Mouse (Mus musculus) ES-Bruce4 (cell line): ENCODE measurements around the gene Tek. TPM values are rescaled to one million over a fixed set of nuclear protein-coding genes. Genes with fewer than 3 reads are reported as not detected.

Experiments used
- H3K27ac ChIP-seq: 2 replicates; pipeline ENCODE4 v1.5.1; 2012; ENCODE audit warnings: low read length, inconsistent platforms; ENCODE audit not compliant: insufficient read depth
- H3K27me3 ChIP-seq: 2 replicates; pipeline ENCODE4 v1.6.1; 2012; ENCODE audit warnings: mild to moderate bottlenecking, low read length, inconsistent platforms; ENCODE audit not compliant: control insufficient read depth, poor library complexity, insufficient read depth, severe bottlenecking
- H3K36me3 ChIP-seq: 2 replicates; pipeline ENCODE4 v1.6.1; 2012; ENCODE audit warnings: inconsistent platforms, mild to moderate bottlenecking, low read length, moderate library complexity; ENCODE audit not compliant: control insufficient read depth, poor library complexity, insufficient read depth, severe bottlenecking
- H3K4me1 ChIP-seq: one replicate; pipeline ENCODE4 v1.8.1; 2011; ENCODE audit warnings: low read length; ENCODE audit not compliant: control insufficient read depth, insufficient read depth
- H3K4me3 ChIP-seq: 2 replicates; pipeline ENCODE4 v1.5.1; 2011; ENCODE audit warnings: low read depth, mild to moderate bottlenecking, low read length
- H3K9ac ChIP-seq: 2 replicates; pipeline ENCODE4 v1.6.1; 2012; ENCODE audit warnings: low read depth, mild to moderate bottlenecking, inconsistent platforms; ENCODE audit not compliant: poor library complexity, severe bottlenecking
- H3K9me3 ChIP-seq: replicated peaks from 2 replicates; pipeline ENCODE4 v1.6.1; 2012; ENCODE audit warnings: mild to moderate bottlenecking, low read length, inconsistent platforms; ENCODE audit not compliant: control insufficient read depth, poor library complexity, insufficient read depth, severe bottlenecking
- CTCF ChIP-seq: IDR thresholded peaks from one replicate; pipeline ENCODE4 v1.8.1; 2011; ENCODE audit warnings: low read depth, low read length
- EP300 ChIP-seq: IDR thresholded peaks from 2 replicates; pipeline ENCODE4 v1.6.1; 2011; ENCODE audit warnings: low read depth, low read length; ENCODE audit not compliant: insufficient read depth
- POLR2A ChIP-seq: IDR thresholded peaks from one replicate; pipeline ENCODE4 v1.8.1; 2011; ENCODE audit warnings: low read length; ENCODE audit not compliant: insufficient read depth
- polyA plus RNA-seq: library from polyadenylated mRNA; stranded (reverse); fragments of >200 nt; gene quantifications from 2 replicates; pipeline ENCODE4 v1.2.4, GENCODE M21; 2011; ENCODE audit warnings: low read depth; ENCODE audit not compliant: missing spikeins, insufficient read depth, insufficient read length

Tek gene
- polyA plus RNA-seq, 1 experiment: 3.8 TPM

- H3K4me1 ChIP-seq: no peaks in the 10 kb centered on the region
- H3K27ac ChIP-seq: no peak overlapping the region
- H3K9ac ChIP-seq: no peak overlapping the region
- no peaks in the 10 kb centered on the region for H3K36me3 ChIP-seq
- no peak for TF ChIP-seq POLR2A
- TF ChIP-seq EP300: no peak
- no peak for TF ChIP-seq CTCF
- H3K4me3 ChIP-seq: no peak overlapping the region
- H3K9me3 ChIP-seq: no peaks in the 10 kb centered on the region
- H3K27me3 ChIP-seq: no peaks in the 10 kb centered on the region
Observed at GRCm38 (mm10) chr4:94711426-94711825, 27.7 kb upstream of the Tek start.

- Histone ChIP-seq H3K9me3 (no peaks in the 10 kb centered on the region), H3K4me3 (no peak overlapping the region), H3K27me3 (no peaks in the 10 kb centered on the region), H3K9ac (no peak overlapping the region), H3K4me1 (no peaks in the 10 kb centered on the region), H3K27ac (no peak overlapping the region), H3K36me3 (no peaks in the 10 kb centered on the region)
- TF ChIP-seq EP300: no peak
- no peak for TF ChIP-seq POLR2A
- TF ChIP-seq CTCF: no peak
Observed at GRCm38 (mm10) chr4:94713741-94714140, 25.3 kb upstream of the Tek start.

GRCm38 (mm10) chr4:94715166-94715565 lies 23.9 kb upstream of the Tek start:
- Histone ChIP-seq H3K4me3 (no peak overlapping the region), H3K9ac (no peak overlapping the region), H3K36me3 (no peaks in the 10 kb centered on the region), H3K27me3 (no peaks in the 10 kb centered on the region), H3K9me3 (no peaks in the 10 kb centered on the region), H3K4me1 (no peaks in the 10 kb centered on the region), H3K27ac (no peak overlapping the region)
- TF ChIP-seq CTCF (no peak), POLR2A (no peak), EP300 (no peak)

GRCm38 (mm10) chr4:94725799-94726198 lies 13.3 kb upstream of the Tek start:
- no peak for TF ChIP-seq CTCF
- no peak for TF ChIP-seq POLR2A
- no peak overlapping the region for H3K27ac ChIP-seq

GRCm38 (mm10) chr4:94732721-94733120 lies 6.4 kb upstream of the Tek start:
- no peak for TF ChIP-seq CTCF
- TF ChIP-seq POLR2A: no peak
- TF ChIP-seq EP300: no peak
- Histone ChIP-seq H3K4me3 (no peak overlapping the region), H3K36me3 (no peaks in the 10 kb centered on the region), H3K9ac (no peak overlapping the region), H3K27ac (no peak overlapping the region), H3K9me3 (no peaks in the 10 kb centered on the region), H3K4me1 (no peaks in the 10 kb centered on the region), H3K27me3 (no peaks in the 10 kb centered on the region)

More at GRCm38 (mm10) chr4:94725799-94726198, 13.3 kb upstream of the Tek start:
- H3K36me3 ChIP-seq: no peaks in the 10 kb centered on the region
- H3K9ac ChIP-seq: no peak overlapping the region
- H3K4me1 ChIP-seq: no peaks in the 10 kb centered on the region
- H3K27me3 ChIP-seq: no peaks in the 10 kb centered on the region
- H3K9me3 ChIP-seq: no peaks in the 10 kb centered on the region
- no peak overlapping the region for H3K4me3 ChIP-seq

GRCm38 (mm10) chr4:94737326-94738295 lies 1.5 kb upstream of the Tek start:
- H3K9ac ChIP-seq: no peak overlapping the region
- TF ChIP-seq POLR2A (no peak), CTCF (no peak), EP300 (no peak)
- H3K36me3 ChIP-seq: no peaks in the 10 kb centered on the region
- H3K4me1 ChIP-seq: peaks cover 3% of the 10 kb centered on the region
- no peak overlapping the region for H3K27ac ChIP-seq
- H3K9me3 ChIP-seq: no peaks in the 10 kb centered on the region
- no peak overlapping the region for H3K4me3 ChIP-seq
- H3K27me3 ChIP-seq: no peaks in the 10 kb centered on the region; the same call in 1 of the 2 replicates
